Mouse (Mus musculus) lung, postnatal 0 days (tissue): Measurements from ENCODE around the gene Acta2.

Source experiments
- CTCF ChIP-seq: IDR thresholded peaks from 2 replicates; pipeline ENCODE4 v1.5.1; 2016; ENCODE audit warnings: antibody characterized with exemption, mild to moderate bottlenecking
- EP300 ChIP-seq: IDR thresholded peaks from 2 replicates; pipeline ENCODE4 v1.6.1; 2016; ENCODE audit warnings: antibody characterized with exemption, mild to moderate bottlenecking, control low read depth

- no peak for TF ChIP-seq CTCF
- TF ChIP-seq EP300, result no peak
Measured at GRCm38 (mm10) chr19:34300430-34300829, 45.0 kb upstream of the Acta2 start.
